Mouse (Mus musculus) lung, postnatal 10 days (tissue): Measurements from ENCODE around the gene Gm20906.
"Not testable (repeated sequence)": the region's sequence is repeated elsewhere in the genome, so short reads cannot be mapped to it uniquely, and the experiment has no call there.

Experiments used
- DNase-seq: peaks from one replicate; pipeline ENCODE4 v3.0.0; 2021

Gene Gm20906

DNA sequence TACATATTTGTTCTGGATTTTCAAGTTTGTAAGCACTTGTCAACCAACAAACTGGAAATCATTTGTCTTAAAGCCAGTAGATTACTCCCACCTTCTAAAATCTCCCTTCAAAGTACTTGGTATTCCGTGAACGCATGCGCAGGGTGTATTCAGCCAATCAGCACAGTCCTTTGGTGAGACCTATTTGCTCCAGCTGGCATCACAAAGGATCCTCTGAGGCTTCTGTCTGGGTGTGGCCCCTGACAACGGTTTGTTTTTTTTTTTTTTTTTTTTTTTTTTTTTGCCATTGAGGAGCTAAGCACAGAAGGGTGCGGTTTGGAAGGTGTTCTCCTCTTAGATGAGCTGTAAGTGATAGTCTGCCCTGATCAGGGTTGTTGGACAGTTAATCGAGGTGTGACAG is at the start of gene Gm20906:
Gm20906 (plus strand) TSS at position 301 of the 400 bp plus-strand sequence.
- not testable (repeated sequence) for DNase-seq
